Mouse (Mus musculus): ENCODE results near the gene Myadm.
"Not testable (repeated sequence)": the region's sequence is repeated elsewhere in the genome, so short reads cannot be mapped to it uniquely, and the experiment has no call there.

The Myadm gene

DNA sequence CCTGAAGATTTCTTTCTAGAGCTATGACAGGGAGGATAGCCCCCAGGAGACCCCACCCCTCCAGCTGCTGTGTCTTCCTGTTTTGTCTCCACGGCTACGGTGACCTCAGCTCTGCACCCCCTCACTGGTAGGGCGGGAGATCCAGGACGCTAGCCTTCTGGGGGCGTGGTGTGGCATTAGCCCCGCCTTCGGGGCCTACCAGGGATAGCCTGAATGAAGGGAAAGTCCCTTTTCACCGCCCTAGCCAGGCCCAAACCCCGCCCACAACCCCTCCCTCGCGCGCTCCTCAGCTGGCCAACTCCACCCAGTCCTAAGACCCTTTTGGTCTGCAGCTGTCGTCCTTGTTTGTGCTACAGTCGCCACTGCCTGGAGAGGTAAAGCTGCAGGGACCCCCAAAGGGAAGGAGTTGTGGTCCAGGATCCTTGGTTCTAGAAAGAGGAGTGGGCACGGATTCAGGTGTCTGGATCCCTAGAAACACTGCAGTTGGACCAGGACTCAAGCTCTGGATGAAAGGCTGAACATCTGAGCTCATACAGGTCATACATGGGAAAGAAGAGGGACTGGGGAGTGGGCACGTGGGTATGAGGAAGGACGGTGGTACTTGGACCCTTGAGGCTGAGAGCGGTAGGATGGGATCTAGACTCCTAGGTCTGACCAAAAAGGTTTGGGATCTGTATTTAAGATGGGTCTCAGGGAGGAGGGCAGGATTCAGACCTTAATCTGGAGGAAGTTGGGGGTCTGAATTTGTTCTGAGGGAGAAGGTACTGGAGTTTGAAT, 1.6 kb downstream of the Myadm start:
- peak; percentile 89 for DNase-seq (ENCODE audit: low spot score)

DNA sequence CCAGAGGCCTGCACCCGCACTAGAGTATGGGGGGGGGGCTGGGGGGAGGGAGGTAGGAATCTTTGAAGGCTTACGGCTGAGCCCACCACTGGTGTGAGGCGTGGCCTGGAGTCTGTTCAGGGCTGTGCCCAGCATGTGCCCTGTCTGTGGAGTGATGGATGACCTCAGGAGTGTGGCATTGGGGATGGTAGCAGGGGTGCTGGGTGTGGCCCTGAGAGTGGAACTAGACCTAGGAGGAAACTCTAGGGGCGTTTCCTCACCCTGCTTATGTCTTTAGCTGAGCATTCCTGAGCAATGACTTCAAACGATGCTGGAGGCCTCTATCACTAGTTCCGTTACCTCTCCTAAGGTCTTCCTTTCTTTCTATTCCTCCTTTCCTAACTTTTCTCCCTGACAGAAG, 2.3 kb downstream of the Myadm start:
- peak; percentile 21 for DNase-seq (ENCODE audit: low spot score)

DNA sequence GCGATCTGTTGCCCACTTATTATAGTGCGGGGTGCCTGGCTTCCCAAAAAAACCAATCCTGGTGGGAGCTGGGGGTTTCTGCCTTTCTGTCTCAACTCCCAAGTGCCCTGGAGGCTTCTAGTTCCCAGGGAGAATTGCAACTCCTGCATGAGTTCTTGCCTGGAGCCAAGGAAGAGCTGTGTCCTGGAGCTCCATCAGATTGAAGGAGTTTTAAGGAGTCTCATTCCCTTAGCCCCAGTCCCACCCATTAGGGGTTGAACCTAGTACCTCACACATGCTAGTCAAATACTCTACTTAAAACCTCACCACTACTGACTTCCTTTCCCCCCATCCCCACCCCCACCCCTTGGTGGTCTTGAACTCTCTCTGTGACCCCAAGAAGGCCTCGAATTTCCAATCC, 2.9 kb downstream of the Myadm start:
- DNase-seq (ENCODE audit: low spot score), result no peak

DNA sequence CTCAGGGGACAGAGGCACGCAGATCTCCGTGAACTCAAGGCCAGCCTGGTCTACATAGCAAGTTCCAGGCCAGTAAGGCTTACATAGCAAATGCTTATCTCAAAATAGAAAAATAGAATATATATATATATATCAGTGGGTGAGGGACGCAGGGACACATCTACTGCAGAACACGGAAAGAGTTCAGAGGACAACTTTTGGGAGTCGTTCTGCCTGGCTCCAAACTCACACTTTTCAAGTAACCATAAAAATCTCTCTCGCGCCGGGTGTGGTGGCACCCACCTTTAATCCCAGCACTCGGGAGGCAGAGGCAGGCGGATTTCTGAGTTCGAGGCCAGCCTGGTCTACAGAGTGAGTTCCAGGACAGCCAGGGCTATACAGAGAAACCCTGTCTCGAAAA, 3.4 kb downstream of the Myadm start:
- DNase-seq (ENCODE audit: low spot score), result not testable (repeated sequence)

DNA sequence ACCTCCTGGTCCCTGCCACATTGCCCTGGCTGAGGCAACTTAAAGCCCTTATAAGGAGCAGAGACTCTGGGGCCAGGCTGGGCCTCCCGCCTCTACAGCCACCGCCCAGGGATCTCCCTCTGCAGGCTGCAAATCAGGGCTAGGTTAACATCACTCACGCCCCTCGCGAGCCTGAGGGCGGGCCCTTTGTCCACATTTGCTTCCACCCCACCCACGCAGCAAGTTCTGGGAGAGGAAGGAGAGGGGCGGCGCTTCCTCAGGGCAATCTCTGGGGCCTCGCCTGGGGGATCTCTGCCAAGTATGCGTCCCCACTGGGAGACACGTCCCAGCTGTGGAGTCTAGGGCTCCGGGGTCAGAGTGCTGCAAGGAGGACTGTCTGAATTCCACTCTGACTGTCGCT, 3.9 kb downstream of the Myadm start:
- DNase-seq (ENCODE audit: low spot score), result peak; percentile 83

DNA sequence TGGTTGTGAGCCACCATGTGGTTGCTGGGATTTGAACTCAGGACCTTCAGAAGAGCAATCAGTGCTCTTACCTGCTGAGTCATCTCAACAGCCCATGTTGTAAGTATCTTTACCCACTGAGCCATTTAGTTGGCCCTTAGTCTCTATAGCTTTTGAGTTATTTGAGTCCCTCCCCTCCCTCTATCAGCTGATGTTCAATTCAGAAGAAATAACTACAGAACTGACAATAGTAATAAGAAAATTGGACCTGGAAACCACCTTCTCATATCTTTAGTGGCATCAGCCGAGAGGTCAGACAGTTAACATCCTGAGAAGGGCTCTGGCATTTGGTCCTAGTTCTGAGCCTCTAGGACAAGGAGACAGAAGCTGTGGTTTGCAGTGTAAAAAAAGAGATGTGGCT, 5.9 kb downstream of the Myadm start:
- DNase-seq (ENCODE audit: low spot score), result no peak

DNA sequence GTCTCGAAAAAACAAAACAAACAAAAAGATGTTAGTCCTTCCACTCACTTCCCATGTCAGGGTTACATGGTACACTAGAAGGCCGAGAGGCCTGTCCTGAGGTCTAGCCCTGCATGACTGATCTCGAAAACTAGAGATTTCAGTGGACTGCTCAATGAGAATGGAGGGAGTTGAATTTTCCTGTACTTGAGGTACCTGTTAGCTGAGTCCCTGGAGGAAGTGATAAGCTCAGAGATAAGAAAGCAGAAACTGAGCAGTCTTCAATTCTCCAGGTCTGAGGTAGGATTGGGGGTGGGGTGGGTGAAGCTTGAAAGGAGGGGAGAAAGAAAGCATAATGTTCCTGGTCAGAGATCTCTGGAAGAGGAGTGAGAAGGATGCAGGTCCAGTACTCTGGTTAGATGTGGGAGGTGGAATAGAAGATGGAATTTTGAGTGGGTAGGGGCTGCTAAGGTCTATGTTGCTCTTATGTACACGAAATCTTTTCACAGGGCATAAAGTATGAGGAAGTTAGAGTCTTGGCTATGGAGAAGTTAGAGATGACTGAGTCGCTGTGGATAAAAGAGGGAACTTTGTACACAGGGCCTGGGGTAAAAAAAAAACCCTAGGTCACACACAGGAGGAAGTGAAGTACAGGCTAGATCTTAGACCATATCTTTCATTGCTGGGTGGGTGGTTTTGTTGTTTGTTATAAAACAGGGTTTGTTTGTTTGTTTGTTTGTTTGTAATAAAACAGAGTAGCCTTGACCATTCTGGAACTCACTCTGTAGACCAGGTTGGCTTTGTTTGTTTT, 6.6 kb downstream of the Myadm start:
- DNase-seq (ENCODE audit: low spot score), result no peak

DNA sequence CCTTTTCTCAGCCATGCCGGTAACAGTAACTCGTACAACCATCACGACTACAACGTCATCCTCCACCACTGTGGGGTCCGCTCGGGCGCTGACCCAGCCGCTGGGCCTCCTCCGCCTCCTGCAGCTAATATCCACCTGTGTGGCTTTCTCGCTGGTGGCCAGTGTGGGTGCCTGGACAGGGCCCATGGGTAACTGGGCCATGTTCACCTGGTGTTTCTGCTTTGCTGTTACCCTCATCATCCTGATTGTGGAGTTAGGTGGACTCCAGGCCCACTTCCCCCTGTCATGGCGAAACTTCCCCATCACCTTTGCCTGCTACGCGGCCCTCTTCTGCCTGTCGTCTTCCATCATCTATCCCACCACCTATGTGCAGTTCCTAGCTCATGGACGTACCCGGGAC, 7.8 kb downstream of the Myadm start:
- DNase-seq (ENCODE audit: low spot score), result no peak

DNA sequence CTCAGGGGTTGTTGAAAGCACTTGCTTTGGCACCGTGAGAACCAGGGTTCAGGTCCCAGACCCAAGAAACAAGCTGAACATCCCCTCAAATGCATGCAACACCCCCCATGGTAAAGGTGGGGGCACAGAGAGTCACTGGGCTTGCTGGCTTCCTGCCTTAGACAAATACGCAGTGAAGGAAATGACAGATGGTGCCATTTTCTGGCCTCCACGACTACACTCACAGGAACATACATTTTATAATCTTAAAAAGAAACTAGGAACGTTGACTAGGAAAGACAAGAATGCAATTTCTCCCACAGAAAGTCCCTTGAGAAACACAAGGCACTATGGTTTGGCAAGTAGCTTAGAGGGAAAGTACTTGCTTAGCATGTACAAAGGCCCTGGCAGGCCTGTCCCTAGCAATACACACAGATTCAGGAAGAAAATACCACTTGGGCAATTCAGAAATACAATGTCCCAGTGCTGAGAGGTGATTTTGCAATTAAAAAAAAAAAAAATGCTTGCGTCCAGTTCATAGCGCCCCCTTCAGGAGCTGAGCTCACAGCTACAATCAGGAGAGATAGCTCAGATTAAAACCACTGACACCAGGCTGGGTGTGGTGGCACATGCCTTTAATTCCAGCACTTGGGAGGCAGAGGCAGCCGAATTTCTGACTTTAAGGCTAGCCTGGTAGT, 11.2 kb downstream of the Myadm start:
- DNase-seq (ENCODE audit: low spot score), result no peak

DNA sequence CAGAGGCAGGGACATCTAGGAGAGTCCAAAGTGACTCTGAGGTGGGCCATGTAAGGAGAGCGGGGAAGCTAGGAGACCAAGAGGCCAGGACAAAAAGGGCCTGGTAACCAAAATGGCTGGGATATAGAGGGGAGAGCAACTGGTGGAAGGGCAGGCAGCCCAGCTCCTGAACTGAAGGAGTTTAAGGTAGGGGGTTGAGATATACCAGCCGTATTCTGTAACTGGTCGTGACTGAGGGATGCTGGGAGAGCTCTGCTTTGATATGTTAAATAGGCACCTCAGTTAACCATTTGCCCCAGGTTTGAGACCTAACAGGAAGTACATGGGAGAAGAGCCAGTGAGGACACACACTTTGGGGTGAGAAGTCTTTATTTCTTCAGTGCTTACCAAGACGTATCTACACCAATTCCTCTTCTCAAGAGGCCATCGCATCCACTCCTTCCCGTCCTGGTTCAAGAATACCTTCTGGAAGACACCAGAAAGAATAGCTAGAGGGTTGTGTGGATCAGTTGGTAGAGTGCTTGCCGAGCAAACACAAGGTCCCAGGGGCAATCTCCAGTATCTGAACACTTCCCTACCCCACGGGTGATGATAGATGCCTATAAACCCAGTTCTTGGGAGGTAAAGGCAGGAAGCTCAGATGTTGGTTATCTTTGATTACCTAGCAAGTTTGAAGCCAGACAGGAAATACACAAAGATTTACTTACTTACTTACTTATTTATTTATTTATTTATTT, 12.2 kb downstream of the Myadm start:
- DNase-seq (ENCODE audit: low spot score), result no peak

DNA sequence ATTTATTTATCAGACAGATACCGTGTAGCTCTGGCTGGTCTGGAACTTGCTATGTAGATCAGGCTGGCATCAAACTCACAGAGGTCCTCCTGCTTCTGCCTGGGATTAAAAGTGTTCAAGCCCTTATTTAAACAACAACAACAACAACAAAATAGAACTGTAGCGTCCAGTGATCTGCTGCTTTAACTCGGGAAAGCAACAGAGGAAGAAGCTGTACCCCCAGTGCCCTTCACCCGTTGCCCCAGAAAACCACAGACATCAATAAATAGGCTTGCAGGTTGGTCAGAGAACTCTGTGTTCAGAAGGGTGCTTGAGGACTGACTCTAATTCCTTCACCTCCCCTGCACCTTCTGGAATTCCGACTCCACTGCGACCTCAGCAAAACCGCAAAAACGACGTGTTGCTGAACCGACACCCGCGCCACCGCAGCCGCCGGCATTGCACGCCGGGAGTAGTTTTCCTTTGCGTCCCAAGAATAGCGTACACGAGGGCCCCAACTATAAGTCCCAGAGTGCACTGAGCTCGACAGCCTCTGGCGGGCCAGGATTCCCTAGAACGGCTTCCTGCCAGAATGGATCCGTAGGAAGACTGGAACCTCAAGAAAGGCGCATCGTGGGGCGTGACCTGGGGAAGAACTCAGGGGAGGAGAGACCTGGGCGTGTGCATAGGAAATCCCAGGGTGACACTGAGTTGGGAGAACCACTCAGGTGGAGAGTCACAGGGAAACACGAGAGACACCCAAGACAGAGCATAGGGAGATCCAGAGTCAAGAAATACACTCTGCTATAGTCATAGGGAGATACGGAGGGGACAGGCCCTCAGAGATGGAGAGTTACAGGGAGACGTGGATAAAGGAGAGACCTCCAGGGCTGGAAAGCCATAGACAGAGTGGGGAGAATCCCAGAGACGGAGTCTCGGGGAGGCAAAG, 13.0 kb downstream of the Myadm start:
- peak; percentile 14 for DNase-seq (ENCODE audit: low spot score)

DNA sequence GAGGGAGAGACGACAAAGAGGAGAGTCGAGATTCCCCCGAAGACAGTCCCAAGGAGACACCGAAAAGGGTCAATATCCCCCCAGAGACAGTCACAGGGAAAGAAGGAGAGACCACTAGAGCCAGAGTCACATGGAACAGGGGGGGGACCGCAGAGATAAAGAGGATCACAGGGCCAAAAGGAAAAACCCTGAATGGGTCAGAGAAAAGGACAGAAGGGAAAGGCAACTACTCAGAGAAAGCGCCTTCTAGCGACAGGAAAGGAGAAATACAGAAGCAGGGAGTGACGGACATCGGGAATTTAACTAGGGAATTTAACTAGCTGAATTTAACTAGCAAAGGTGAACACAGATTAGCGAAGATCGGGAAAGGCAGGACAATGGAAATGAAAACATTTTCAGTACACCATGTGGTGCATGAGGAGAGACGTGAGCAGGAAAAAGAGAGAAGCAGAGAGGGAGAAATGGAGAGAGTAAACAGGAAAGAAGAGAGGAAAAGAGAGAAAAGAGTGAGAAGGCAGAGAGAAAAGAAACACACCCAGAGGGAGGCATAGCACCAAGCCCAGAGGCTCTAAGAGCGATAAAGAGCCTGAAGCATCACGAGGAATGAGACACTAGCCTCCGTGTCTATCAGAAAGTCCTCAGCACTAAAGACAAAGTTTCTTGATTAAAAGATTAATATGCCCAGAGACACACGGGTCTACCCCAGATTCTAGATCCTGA, 13.8 kb downstream of the Myadm start:
- DNase-seq (ENCODE audit: low spot score), result no peak

DNA sequence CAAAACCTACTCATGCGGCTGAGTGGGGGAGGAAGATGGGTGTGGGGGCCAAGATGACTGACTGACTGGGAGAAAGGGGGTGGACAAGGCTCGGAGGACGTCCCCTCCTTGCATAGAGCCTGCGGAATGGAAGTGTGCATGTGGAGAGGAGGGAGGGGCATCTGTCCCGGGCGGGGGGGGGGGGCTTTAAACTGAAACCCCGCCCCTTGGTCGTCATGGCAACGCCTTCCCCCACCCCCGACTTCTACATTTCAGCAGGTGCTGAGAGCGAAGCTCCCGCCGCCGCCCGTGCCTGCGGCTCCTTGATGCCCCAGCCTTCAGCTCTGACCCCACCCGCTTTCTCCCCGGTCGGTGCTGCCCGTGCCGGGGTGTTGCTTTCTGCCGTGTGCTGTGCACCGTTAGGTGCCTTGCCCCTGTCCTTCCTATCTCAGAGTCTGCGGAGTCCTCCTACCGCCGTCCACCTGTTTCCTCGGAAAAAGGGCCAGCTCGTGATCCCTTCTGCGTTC, 14.4 kb downstream of the Myadm start:
- DNase-seq (ENCODE audit: low spot score), result peak; percentile 21

DNA sequence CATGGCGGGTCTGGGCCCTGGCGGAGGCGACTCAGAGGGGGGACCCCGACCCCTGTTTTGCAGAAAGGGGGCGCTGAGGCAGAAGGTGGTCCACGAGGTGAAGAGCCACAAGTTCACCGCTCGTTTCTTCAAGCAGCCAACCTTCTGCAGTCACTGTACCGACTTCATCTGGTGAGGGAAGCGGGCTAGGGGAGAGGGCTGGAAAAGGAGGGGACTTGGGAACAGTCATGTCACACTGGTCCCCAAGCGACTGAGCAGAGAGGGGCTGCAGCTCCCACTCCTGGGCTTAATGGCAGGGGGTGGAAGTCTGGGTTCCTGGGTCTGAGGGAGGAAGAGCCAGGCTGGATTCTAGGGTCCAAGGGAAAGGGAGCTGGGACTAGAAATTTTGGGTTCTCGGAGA, 14.9 kb downstream of the Myadm start:
- DNase-seq (ENCODE audit: low spot score), result no peak

DNA sequence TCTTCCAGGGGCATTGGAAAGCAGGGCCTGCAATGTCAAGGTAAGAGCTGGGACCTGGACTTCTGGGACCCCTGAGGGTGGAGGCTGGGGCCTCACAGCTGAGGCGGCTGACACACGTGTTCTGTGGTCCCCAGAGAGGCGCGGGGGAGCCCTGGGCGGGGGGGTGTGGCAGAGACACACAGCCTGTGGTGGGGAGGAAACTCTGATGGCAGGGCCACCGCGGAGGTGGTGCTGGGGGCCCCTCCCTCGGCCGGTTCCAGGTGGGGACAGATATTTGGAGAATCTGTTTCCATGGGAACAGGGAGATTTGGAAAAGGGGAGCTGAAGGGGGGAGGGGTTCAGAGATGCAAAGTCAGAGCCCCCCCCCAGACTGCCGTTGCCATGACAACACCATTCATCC, 15.4 kb downstream of the Myadm start:
- DNase-seq (ENCODE audit: low spot score), result no peak

DNA sequence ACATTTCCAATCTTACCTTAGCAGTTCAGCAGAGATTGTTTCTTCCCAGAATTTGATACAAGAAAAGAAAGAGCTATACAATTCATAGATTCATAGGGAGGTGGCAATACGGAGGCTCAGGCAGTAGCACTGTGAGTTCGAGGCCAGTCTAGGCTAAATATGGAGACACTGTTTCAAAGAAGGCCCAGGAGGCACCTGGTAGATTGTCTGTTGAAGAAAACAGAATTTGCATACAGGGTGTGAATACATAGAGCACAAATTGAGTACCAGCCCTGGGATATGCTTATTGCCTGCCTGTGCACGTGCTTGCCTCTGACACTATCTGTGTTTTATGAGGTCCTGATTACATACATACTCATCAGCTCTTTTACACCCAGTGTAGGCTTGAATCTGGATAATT, 17.5 kb downstream of the Myadm start:
- no peak for DNase-seq (ENCODE audit: low spot score)

DNA sequence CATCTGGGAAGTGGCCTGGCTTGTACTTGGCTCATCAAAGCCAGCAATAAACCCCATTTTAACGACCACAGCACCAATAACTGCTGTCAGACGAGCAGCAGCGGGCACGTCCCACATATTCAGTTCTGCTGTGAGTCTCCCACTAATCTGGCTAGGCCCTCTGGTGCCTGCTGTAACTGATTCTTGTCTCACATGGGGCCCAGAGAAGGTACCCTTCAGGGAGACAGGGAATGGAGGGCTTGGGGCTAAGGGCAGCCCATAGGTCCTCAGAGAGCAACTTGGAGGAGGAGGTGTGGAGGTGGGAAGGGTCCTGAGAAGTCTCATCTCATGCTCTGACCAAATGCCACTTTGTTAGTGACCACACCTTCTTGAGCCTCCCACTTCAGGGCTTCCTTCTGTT, 19.8 kb downstream of the Myadm start:
- DNase-seq (ENCODE audit: low spot score), result no peak

DNA sequence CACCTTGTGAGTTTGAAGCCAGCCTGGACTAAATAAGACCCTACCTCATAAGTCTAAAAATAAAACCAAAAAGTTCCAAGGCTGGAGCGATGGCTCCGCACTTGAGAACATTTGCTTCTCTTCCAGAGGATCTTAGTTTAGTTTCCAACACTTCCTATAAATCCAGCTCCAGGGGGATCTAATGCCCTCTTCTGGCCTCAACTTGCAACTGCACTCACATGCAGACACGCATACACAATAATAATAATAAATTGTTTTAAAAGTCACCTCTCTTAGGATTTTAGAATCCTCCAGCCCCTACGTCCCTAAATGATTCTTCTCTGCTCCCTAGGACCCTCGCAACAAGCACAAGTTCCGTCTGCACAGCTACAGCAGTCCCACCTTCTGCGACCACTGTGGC, 21.4 kb downstream of the Myadm start:
- DNase-seq (ENCODE audit: low spot score), result no peak

DNA sequence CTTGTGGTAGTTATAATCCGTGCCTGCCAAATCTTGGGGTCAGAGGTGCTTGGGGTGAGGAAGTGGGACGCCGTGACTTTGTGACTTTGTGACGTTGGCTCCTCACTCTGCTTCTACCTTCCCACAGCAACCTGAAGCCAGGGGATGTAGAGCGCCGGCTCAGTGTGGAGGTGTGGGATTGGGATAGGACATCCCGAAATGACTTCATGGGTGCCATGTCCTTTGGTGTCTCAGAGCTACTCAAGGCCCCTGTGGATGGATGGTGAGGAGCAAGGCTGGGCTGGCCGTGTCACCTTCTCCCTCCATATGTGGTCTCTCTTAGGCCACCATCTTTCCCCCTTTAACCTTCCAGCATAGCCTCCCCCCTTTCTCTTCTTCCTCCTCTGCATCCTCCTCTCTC, 24.7 kb downstream of the Myadm start:
- DNase-seq (ENCODE audit: low spot score), result no peak

DNA sequence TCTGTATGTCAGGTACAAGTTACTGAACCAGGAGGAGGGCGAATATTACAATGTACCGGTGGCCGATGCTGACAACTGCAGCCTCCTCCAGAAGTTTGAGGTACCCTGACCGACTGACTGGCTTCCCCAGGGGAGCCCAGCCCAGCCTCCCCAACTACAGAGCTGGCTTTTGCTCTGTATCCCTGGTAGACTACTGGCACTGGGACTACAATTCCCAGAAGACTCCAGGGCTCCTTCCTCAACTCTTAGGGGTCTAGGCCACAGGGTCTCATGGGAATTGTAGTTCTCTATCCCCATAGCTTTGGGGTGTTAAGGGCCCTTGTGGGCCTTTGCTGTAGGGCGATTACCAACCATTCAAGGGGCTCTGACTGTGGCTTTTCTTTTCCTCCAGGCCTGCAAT, 25.2 kb downstream of the Myadm start:
- no peak for DNase-seq (ENCODE audit: low spot score)
